9 mouse cellular contexts compared by ENCODE assay signal in the genomic region with DNA sequence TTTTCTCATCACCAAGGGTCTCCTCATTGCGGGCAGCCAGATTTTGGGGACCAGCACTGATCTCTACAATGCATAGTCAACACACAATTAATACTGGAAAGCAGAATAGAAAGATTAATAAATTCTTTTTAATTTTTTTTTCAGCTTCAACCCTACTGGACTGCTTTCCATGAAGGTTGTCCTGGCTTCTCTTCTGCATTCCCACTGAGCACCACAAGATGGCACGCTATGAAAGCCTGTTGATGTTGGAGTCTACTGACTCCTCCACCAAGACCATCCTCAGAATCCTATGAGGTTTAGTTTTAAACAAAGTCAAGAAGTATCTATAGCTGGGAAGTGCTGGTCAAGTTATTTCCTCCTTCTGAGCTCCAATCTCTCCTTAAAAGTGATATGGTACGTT. TPM values are rescaled to one million over a fixed set of nuclear protein-coding genes. Genes with fewer than 3 reads are reported as not detected.
DNase-seq lines count a peak whose midpoint lies in the region; ATAC-seq and TF ChIP-seq lines count a peak whose summit lies in the region.
"Not testable (repeated sequence)": the region's sequence is repeated elsewhere in the genome, so short reads cannot be mapped to it uniquely, and the experiment has no call there.
"Had no signal": no experiment of that assay in that cellular context is flagged by ENCODE, and none has a peak within 500 bp of the region (broad histone marks: within the 10 kb centered on the region; RNA-seq: fewer than 3 reads in every experiment).

No protein-coding gene starts in this region.

- ATAC-seq in forebrain, postnatal 0 days, result not testable (repeated sequence)

- H3K27ac ChIP-seq in CH12.LX (ENCODE audit: insufficient read depth, low read depth); forebrain, postnatal 0 days (ENCODE audit: low read depth, low read length); layer of hippocampus, adult 2 months: not testable (repeated sequence)

- not testable (repeated sequence) for H3K27me3 ChIP-seq in CH12.LX (replicated peaks); forebrain, postnatal 0 days (ENCODE audit: insufficient read depth, low read length)

- H3K9me3 ChIP-seq in CH12.LX (replicated peaks; ENCODE audit: low read length); forebrain, postnatal 0 days (ENCODE audit: low read length): not testable (repeated sequence)

- not testable (repeated sequence) for H3K4me3 ChIP-seq in CH12.LX (replicated peaks in 1 of 3; ENCODE audit: low read depth in 2 of 3, low read length in 2 of 3, poor library complexity in 1 of 3); forebrain, postnatal 0 days (ENCODE audit: low read depth, low read length); layer of hippocampus, adult 2 months

- WGBS in forebrain, postnatal 0 days, result 42% methylated on average over 2 of the region's 3 CpGs

- peak in 1 of 2 experiments; percentile 52; a peak in 3 of 4 replicates for TF ChIP-seq CTCF in CH12.LX (conservative IDR thresholded peaks at IDR 0.05 in 1 of 2, IDR thresholded peaks at IDR 0.05 in 1 of 2; ENCODE audit: low read depth in 2 of 2, low read length in 2 of 2)
- peak; percentile 53; the same call in 1 of the 2 replicates for TF ChIP-seq CTCF in forebrain, postnatal 0 days (IDR thresholded peaks at IDR 0.05; ENCODE audit: low read depth)
- TF ChIP-seq CTCF in layer of hippocampus, adult 2 months (conservative IDR thresholded peaks at IDR 0.05), result peak; percentile 71

- dilution Hi-C loops in CH12.LX (cut with MboI; ENCODE audit: extremely low pct_ligation_motif_present, extremely low pct_unique_long_range_greater_than_20kb, low sequenced_read_pairs), result not testable (repeated sequence)

- H3K4me1 ChIP-seq in CH12.LX (ENCODE audit: control insufficient read depth in 1 of 2, insufficient read depth in 2 of 2); forebrain, postnatal 0 days (ENCODE audit: insufficient read depth): not testable (repeated sequence)

- H3K4me2 ChIP-seq in CH12.LX (ENCODE audit: insufficient read depth, low read depth, poor library complexity, severe bottlenecking); forebrain, postnatal 0 days (ENCODE audit: low read depth): not testable (repeated sequence)

- not testable (repeated sequence) for H3K36me3 ChIP-seq in CH12.LX (replicated peaks in 1 of 2; ENCODE audit: control insufficient read depth in 1 of 2, insufficient read depth in 1 of 2, low read length in 1 of 2); forebrain, postnatal 0 days (ENCODE audit: insufficient read depth)

- H3K79me2 ChIP-seq in CH12.LX (replicated peaks; ENCODE audit: control insufficient read depth, extremely low read depth, insufficient read depth, poor library complexity, severe bottlenecking), result not testable (repeated sequence)

- not testable (repeated sequence) for H3K9ac ChIP-seq in CH12.LX (ENCODE audit: insufficient read depth, low read depth); forebrain, postnatal 0 days

- not testable (repeated sequence) for TF ChIP-seq POLR2A in CH12.LX (IDR thresholded peaks at IDR 0.05; ENCODE audit: low read depth, low read length)

- in situ Hi-C loops in CH12.LX (cut with MboI; ENCODE audit: low pct_ligation_motif_present, low pct_unique_long_range_greater_than_20kb, low sequenced_read_pairs), result not testable (repeated sequence)

- intact Hi-C loops in heart, postnatal 36 days (cut with DNase I), result not testable (repeated sequence)

- not testable (repeated sequence) for TF ChIP-seq EP300 in CH12.LX (IDR thresholded peaks at IDR 0.05; ENCODE audit: low read length)

- peak; percentile 37 for TF ChIP-seq RAD21 in CH12.LX (IDR thresholded peaks at IDR 0.05; ENCODE audit: low read depth, low read length)

- DNase-seq in CH12.LX (ENCODE audit: extremely low read depth), result peak; percentile 55
- peak; percentile 28 to 43 for DNase-seq in adrenal gland, postnatal 4 days (ENCODE audit: low spot score in 2 of 2)
- DNase-seq in forebrain, postnatal 0 days, result peak; percentile 5
- DNase-seq in heart, postnatal 36 days, result peak; percentile 70 to 80
- peak; percentile 44 to 89 for DNase-seq in layer of hippocampus, adult 2 months (ENCODE audit: low spot score in 2 of 2)
- DNase-seq in lung, adult 18-20 months, result peak; percentile 84
- DNase-seq in ovary, adult 18-20 months (ENCODE audit: low spot score), result peak; percentile 28
- peak; percentile 82 for DNase-seq in testis, postnatal 10 days (ENCODE audit: low spot score)

TF ChIP-seq in CH12.LX, 34 proteins besides CTCF, POLR2A, EP300 and RAD21:
- TF ChIP-seq SMC3 (IDR thresholded peaks at IDR 0.05; ENCODE audit: low read depth, low read length), result peak; percentile 49

RNA-seq across cellular contexts. Expression of gene Bcl2a1b, which starts 20.2 kb away (rescaled TPM):
- total RNA-seq in CH12.LX (2012; rRNA removed) (260 and 537 TPM in 2 replicates), CH12.LX (2014; rRNA removed) (842 and 913 TPM in 2 replicates)
- 278 and 348 TPM in 2 replicates for polyA plus RNA-seq in CH12.LX (2012; ENCODE audit: insufficient read length, low read depth)
- 1 to 10 TPM; 1.6 to 2.6 TPM for total RNA-seq in adrenal gland, postnatal 4 days (2021)
- 2.8 and 5.2 TPM in 2 replicates for total RNA-seq in forebrain, postnatal 0 days (2014; rRNA removed)
- polyA plus RNA-seq in forebrain, postnatal 0 days (2015; fragmentation: Nextera tagmentation; extraction: Ambion mirVana), result 2.8 TPM in 2 replicates
- 1 to 10 TPM in 1 of 2 experiments, not detected in 1; 1.2 TPM for total RNA-seq in heart, postnatal 36 days (2021)
- under 1 TPM in 1 of 2 experiments, not detected in 1; 0.84 TPM for total RNA-seq in layer of hippocampus, adult 2 months (2021)

RNA-seq across cellular contexts. Expression of gene Gm29094, which starts 20.3 kb away (rescaled TPM):
- 3.7 and 4.3 TPM in 2 replicates for total RNA-seq in CH12.LX (2012; rRNA removed)
- 8.5 and 10.9 TPM in 2 replicates for total RNA-seq in CH12.LX (2014; rRNA removed)
- polyA plus RNA-seq in CH12.LX (2012; ENCODE audit: insufficient read length, low read depth), result 8.6 and 8.9 TPM in 2 replicates
- not detected for total RNA-seq in adrenal gland, postnatal 4 days (2021)
- total RNA-seq in forebrain, postnatal 0 days (2014; rRNA removed), result not detected in 2 replicates
- 0.68 and 1.3 TPM in 2 replicates for polyA plus RNA-seq in forebrain, postnatal 0 days (2015; fragmentation: Nextera tagmentation; extraction: Ambion mirVana)
- total RNA-seq in heart, postnatal 36 days (2021), result not detected
- not detected for total RNA-seq in layer of hippocampus, adult 2 months (2021)
- polyA plus RNA-seq: midbrain, embryonic 12.5 days had no signal

RNA-seq across cellular contexts. Expression of gene Mthfs, which starts 31.6 kb away (rescaled TPM):
- total RNA-seq in CH12.LX (2012; rRNA removed) (25.5 and 29.9 TPM in 2 replicates), CH12.LX (2014; rRNA removed) (30.5 and 30.9 TPM in 2 replicates)
- polyA plus RNA-seq in CH12.LX (2012; ENCODE audit: insufficient read length, low read depth), result 48.9 and 52.0 TPM in 2 replicates
- 10 to 100 TPM; 36.5 to 43.3 TPM for total RNA-seq in adrenal gland, postnatal 4 days (2021)
- 3.2 and 5.7 TPM in 2 replicates for total RNA-seq in forebrain, postnatal 0 days (2014; rRNA removed)
- polyA plus RNA-seq in forebrain, postnatal 0 days (2015; fragmentation: Nextera tagmentation; extraction: Ambion mirVana), result 15.1 and 17.8 TPM in 2 replicates
- total RNA-seq in heart, postnatal 36 days (2021), result 10 to 100 TPM; 18.9 to 22.8 TPM
- 10 to 100 TPM; 37.5 to 58.7 TPM for total RNA-seq in layer of hippocampus, adult 2 months (2021)

Comparison
In these comparisons a context has a peak if more than half of its experiments do, and no peak if none do; other contexts are left out.
1. DNase-seq: peak in every context shown above with its lines; median percentile 84 in lung, adult 18-20 months; 82 in testis, postnatal 10 days; 75 in heart, postnatal 36 days; 66 in layer of hippocampus, adult 2 months; 55 in CH12.LX; 36 in adrenal gland, postnatal 4 days; 28 in ovary, adult 18-20 months; 5 in forebrain, postnatal 0 days.
2. RNA of gene Bcl2a1b, which starts 20.2 kb away (total RNA-seq): 260 to 913 TPM in CH12.LX; 2.8 to 5.2 TPM in forebrain, postnatal 0 days, 1.6 to 2.6 TPM in adrenal gland, postnatal 4 days, 1.2 TPM in heart, postnatal 36 days and 0.84 TPM in layer of hippocampus, adult 2 months; every median in the first group is over 10 times any median in the second.